Mouse (Mus musculus): ENCODE results near the gene Hlx. TPM values are rescaled to one million over a fixed set of nuclear protein-coding genes. Genes with fewer than 3 reads are reported as not detected.

The Hlx gene
- polyA plus RNA-seq, 2 experiments = 2.7 to 3.5 TPM

- H3K36me3 ChIP-seq (replicated peaks; ENCODE audit: control insufficient read depth, insufficient read depth, low read depth) = no peaks in the 10 kb centered on the region
- H3K9me3 ChIP-seq (ENCODE audit: control insufficient read depth, low read length) = no peaks in the 10 kb centered on the region
- WGBS (ENCODE audit: insufficient replicate concordance) = 36% methylated on average over 12 of the region's 12 CpGs
- ATAC-seq (ENCODE audit: insufficient read depth) (no peak), DNase-seq (ENCODE audit: low read depth in 3 of 3, low spot score in 3 of 3) (no peak)
- peak overlapping the region; percentile 38 to 70 for H3K4me3 ChIP-seq (ENCODE audit: insufficient read depth in 1 of 2, low read depth in 2 of 2, low read length in 2 of 2)
- H3K9ac ChIP-seq (replicated peaks) = peak overlapping the region; percentile 37
- H3K27ac ChIP-seq = no peak overlapping the region
- H3K4me1 ChIP-seq (replicated peaks; ENCODE audit: control insufficient read depth in 2 of 2, insufficient read depth in 2 of 2, low read length in 1 of 2) = no peaks in the 10 kb centered on the region; a peak in 1 of 4 replicates
- peak overlapping the region; percentile 79 for H3K4me2 ChIP-seq (ENCODE audit: low read depth)
- peaks cover 96% of the 10 kb centered on the region for H3K27me3 ChIP-seq (ENCODE audit: control insufficient read depth, insufficient read depth, low read length)
- TF ChIP-seq EP300 (IDR thresholded peaks at IDR 0.05; ENCODE audit: low read depth) (no peak), CTCF (IDR thresholded peaks at IDR 0.05; ENCODE audit: low read depth) (no peak)
These were observed 1.9 kb downstream of the Hlx start for GRCm38 (mm10) chr1:184730453-184731013.

GRCm38 (mm10) chr1:184729357-184730140, 2.9 kb downstream of the Hlx start:
- ATAC-seq (ENCODE audit: insufficient read depth) (no peak), DNase-seq (ENCODE audit: low read depth in 3 of 3, low spot score in 3 of 3) (no peak)
- H3K27ac ChIP-seq = no peak overlapping the region
- peak overlapping the region; percentile 28; the same call in 1 of the 2 replicates for H3K9ac ChIP-seq (replicated peaks)
- no peaks in the 10 kb centered on the region for H3K9me3 ChIP-seq (ENCODE audit: control insufficient read depth, low read length)
- H3K27me3 ChIP-seq (ENCODE audit: control insufficient read depth, insufficient read depth, low read length) = peaks cover 98% of the 10 kb centered on the region
- WGBS (ENCODE audit: insufficient replicate concordance) = 38% methylated on average over 19 of the region's 19 CpGs
- TF ChIP-seq CTCF (IDR thresholded peaks at IDR 0.05; ENCODE audit: low read depth) (no peak), EP300 (IDR thresholded peaks at IDR 0.05; ENCODE audit: low read depth) (no peak)
- peak overlapping the region; percentile 31 for H3K4me2 ChIP-seq (ENCODE audit: low read depth)
- H3K36me3 ChIP-seq (replicated peaks; ENCODE audit: control insufficient read depth, insufficient read depth, low read depth) = no peaks in the 10 kb centered on the region
- peak overlapping the region; percentile 25 to 38 for H3K4me3 ChIP-seq (ENCODE audit: insufficient read depth in 1 of 2, low read depth in 2 of 2, low read length in 2 of 2)
- H3K4me1 ChIP-seq (replicated peaks; ENCODE audit: control insufficient read depth in 2 of 2, insufficient read depth in 2 of 2, low read length in 1 of 2) = no peaks in the 10 kb centered on the region; a peak in 1 of 4 replicates

DNA sequence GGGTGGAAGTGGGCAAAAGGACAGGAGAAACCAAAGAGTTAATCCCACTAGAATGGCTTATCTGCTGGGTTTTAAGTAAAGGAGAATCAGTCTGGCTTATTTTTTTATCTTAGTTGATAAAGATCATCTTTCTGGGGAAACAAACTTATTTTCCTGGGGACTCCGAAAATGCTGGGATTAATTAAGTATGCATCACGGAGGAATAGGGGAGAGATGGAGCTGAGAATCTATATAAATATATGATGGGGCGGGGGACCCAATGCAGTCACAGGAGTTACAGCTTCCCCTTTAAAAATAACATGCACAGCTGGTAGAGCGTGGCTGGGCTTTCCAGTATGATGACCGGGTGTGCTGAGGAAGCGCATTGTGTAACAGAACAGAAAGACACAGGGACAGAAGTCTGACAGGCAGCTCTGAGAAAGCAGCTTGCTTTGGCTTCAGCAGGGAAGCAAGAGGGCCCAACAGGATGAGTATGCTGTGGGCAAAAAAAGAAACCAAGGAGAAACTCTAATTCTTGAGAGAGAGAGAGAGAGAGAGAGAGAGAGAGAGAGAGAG, 3.8 kb downstream of the Hlx start:
- 15% methylated on average over 6 of the region's 6 CpGs for WGBS (ENCODE audit: insufficient replicate concordance)
- H3K9ac ChIP-seq (replicated peaks) = 0 out of 2 replicates have a peak overlapping the region, but pooled peaks have one; percentile 7
- TF ChIP-seq CTCF (IDR thresholded peaks at IDR 0.05; ENCODE audit: low read depth) (no peak), EP300 (IDR thresholded peaks at IDR 0.05; ENCODE audit: low read depth) (no peak)
- H3K4me2 ChIP-seq (ENCODE audit: low read depth) = peak overlapping the region; percentile 35
- H3K36me3 ChIP-seq (replicated peaks; ENCODE audit: control insufficient read depth, insufficient read depth, low read depth) = no peaks in the 10 kb centered on the region
- H3K4me3 ChIP-seq (ENCODE audit: insufficient read depth in 1 of 2, low read depth in 2 of 2, low read length in 2 of 2) = peak overlapping the region in 1 of 2 experiments; percentile 24; a peak in 1 of 4 replicates
- H3K4me1 ChIP-seq (replicated peaks; ENCODE audit: control insufficient read depth in 2 of 2, insufficient read depth in 2 of 2, low read length in 1 of 2) = no peaks in the 10 kb centered on the region; a peak in 1 of 4 replicates
- ATAC-seq (ENCODE audit: insufficient read depth) = no peak
- H3K27me3 ChIP-seq (ENCODE audit: control insufficient read depth, insufficient read depth, low read length) = peaks cover 96% of the 10 kb centered on the region
- H3K27ac ChIP-seq = no peak overlapping the region
- no peaks in the 10 kb centered on the region for H3K9me3 ChIP-seq (ENCODE audit: control insufficient read depth, low read length)
- DNase-seq (ENCODE audit: low read depth in 3 of 3, low spot score in 3 of 3) = no peak

DNA sequence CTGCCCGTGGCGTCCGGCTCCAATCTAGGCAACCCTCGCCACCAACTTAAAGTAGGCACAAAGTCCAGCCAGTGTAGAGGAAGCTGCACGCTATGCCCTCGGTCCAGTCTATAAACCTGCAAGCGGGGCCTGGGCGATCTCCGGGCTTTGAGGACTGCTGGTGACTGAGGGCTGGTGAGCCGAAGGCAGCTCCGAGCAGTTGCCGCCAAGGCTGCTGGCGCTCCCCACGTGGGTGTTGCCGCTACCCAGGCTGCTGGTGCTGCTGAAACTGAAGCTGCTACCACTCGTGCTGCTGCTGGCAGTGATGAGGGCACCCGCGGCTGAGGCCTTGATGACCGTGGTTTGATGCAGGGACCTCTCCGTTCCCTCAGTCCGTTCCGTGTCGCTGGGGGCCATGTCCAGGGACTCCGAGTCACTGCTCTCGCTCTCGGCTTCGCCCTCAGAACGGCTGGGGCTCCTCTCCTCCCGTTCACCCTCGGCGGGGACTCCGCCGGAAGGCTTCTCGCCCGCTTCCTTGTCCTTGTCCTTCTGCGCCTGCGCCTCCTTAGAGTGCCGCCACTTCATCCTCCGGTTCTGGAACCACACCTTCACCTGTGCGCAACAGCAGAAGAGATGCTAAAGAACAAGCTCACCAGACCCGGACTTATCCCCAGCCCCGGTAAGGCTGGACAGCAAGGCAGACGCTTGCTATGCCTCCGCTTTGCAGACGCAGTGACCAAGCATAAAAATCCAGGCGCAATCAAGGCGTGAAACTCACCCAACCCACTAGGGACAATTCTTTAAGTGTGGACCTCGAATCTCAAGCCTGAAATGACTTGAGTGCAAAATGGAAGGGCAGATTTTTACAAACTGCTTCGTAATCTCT, 4.8 kb downstream of the Hlx start:
- ATAC-seq (ENCODE audit: insufficient read depth) (no peak), DNase-seq (ENCODE audit: low read depth in 3 of 3, low spot score in 3 of 3) (no peak)
- no peak overlapping the region for H3K27ac ChIP-seq
- H3K27me3 ChIP-seq (ENCODE audit: control insufficient read depth, insufficient read depth, low read length) = peaks cover 96% of the 10 kb centered on the region
- TF ChIP-seq EP300 (IDR thresholded peaks at IDR 0.05; ENCODE audit: low read depth) (no peak), CTCF (IDR thresholded peaks at IDR 0.05; ENCODE audit: low read depth) (no peak)
- H3K4me3 ChIP-seq (ENCODE audit: insufficient read depth in 1 of 2, low read depth in 2 of 2, low read length in 2 of 2) = peak overlapping the region in 1 of 2 experiments; percentile 16; a peak in 2 of 4 replicates
- no peak overlapping the region for H3K9ac ChIP-seq (replicated peaks)
- H3K36me3 ChIP-seq (replicated peaks; ENCODE audit: control insufficient read depth, insufficient read depth, low read depth) = no peaks in the 10 kb centered on the region
- H3K4me2 ChIP-seq (ENCODE audit: low read depth) = no peak overlapping the region; the same call in none of the 2 replicates
- H3K4me1 ChIP-seq (replicated peaks; ENCODE audit: control insufficient read depth in 2 of 2, insufficient read depth in 2 of 2, low read length in 1 of 2) = no peaks in the 10 kb centered on the region; a peak in 1 of 4 replicates
- H3K9me3 ChIP-seq (ENCODE audit: control insufficient read depth, low read length) = no peaks in the 10 kb centered on the region
- WGBS (ENCODE audit: insufficient replicate concordance) = 45% methylated on average over 49 of the region's 49 CpGs

All from liver, embryonic 14.5 days (tissue).